Mouse (Mus musculus) liver, embryonic 14.5 days (tissue): ENCODE measurements at regions not wholly inside any gene's neighbourhood (a gene's known extent, or its start where the extent isn't known, plus 50 kb on each side); places are given as distances from the start of the nearest gene placed in this dataset.

ENCODE experiments used
- ATAC-seq: fragments of 200-750 bp; cut with Nextera tagmentation; 2 replicates; pipeline ENCODE4 v1.8.0; 2017; ENCODE audit warnings: moderate number of reproducible peaks, mild to moderate bottlenecking, moderate library complexity; ENCODE audit not compliant: insufficient read depth
- DNase-seq, 3 experiments: peaks; one replicate each; pipeline ENCODE4 v3.0.0-alpha.2; 2012 to 2013; ENCODE audit warnings: low read depth in 3 of 3, low spot score in 3 of 3
- H3K27ac ChIP-seq: fragments of 300-500 bp; sonication (generic); 2 replicates; pipeline ENCODE4 v1.5.1; 2014; ENCODE audit warnings: moderate library complexity, mild to moderate bottlenecking, control low read depth, inconsistent platforms
- H3K27me3 ChIP-seq: fragments of 300-500 bp; sonication (generic); 2 replicates; pipeline ENCODE4 v1.6.1; 2014; ENCODE audit warnings: mild to moderate bottlenecking, low read length, moderate library complexity; ENCODE audit not compliant: control insufficient read depth, insufficient read depth
- H3K36me3 ChIP-seq: fragments of 300-500 bp; sonication (generic); replicated peaks from 2 replicates; pipeline ENCODE4 v1.6.1; 2014; ENCODE audit warnings: low read depth; ENCODE audit not compliant: control insufficient read depth, insufficient read depth
- H3K4me1 ChIP-seq, 2 experiments: fragments of 200-500 bp in 1 of 2; fragments of 300-500 bp in 1 of 2; sonication (generic) in 1 of 2; replicated peaks; 2 replicates each; pipeline ENCODE4 v1.6.1; 2012 to 2014; ENCODE audit warnings: antibody characterized with exemption in 1 of 2, inconsistent platforms in 1 of 2, low read length in 1 of 2; ENCODE audit not compliant: control insufficient read depth in 2 of 2, insufficient read depth in 2 of 2
- H3K4me2 ChIP-seq: fragments of 300-500 bp; sonication (generic); 2 replicates; pipeline ENCODE4 v1.6.1; 2014; ENCODE audit warnings: low read depth, mild to moderate bottlenecking, control low read depth, moderate library complexity
- H3K4me3 ChIP-seq, 2 experiments: fragments of 200-500 bp in 1 of 2; fragments of 300-500 bp in 1 of 2; sonication (generic) in 1 of 2; 2 replicates each; pipeline ENCODE4 v1.5.1; 2012 to 2014; ENCODE audit warnings: low read depth in 2 of 2, low read length in 2 of 2, mild to moderate bottlenecking in 2 of 2, control low read depth in 1 of 2, inconsistent platforms in 1 of 2, moderate library complexity in 1 of 2; ENCODE audit not compliant: insufficient read depth in 1 of 2
- H3K9ac ChIP-seq: fragments of 300-500 bp; sonication (generic); replicated peaks from 2 replicates; pipeline ENCODE4 v1.6.1; 2014; ENCODE audit warnings: mild to moderate bottlenecking, control low read depth, moderate library complexity
- H3K9me3 ChIP-seq: fragments of 300-500 bp; sonication (generic); 2 replicates; pipeline ENCODE4 v1.6.1; 2016; ENCODE audit warnings: low read length, mixed read lengths; ENCODE audit not compliant: control insufficient read depth
- CTCF ChIP-seq: IDR thresholded peaks from 2 replicates; pipeline ENCODE4 v1.5.1; 2016; ENCODE audit warnings: antibody characterized with exemption, low read depth, control low read depth
- EP300 ChIP-seq: IDR thresholded peaks from 2 replicates; pipeline ENCODE4 v1.6.1; 2016; ENCODE audit warnings: antibody characterized with exemption, low read depth
- WGBS: fragments of 180-500 bp; shearing (Covaris S2); extraction: QIAGEN DNeasy Blood & Tissue Kit; methylation state at CpG from one replicate; pipeline ENCODE4 v1.1.7; 2014; ENCODE audit not compliant: insufficient replicate concordance; 5-methylcytosine and 5-hydroxymethylcytosine counted together

- no peak for TF ChIP-seq CTCF
- TF ChIP-seq EP300 = no peak
- Histone ChIP-seq H3K4me3 (no peak overlapping the region), H3K27ac (no peak overlapping the region), H3K9me3 (no peaks in the 10 kb centered on the region), H3K36me3 (no peaks in the 10 kb centered on the region), H3K4me2 (no peak overlapping the region), H3K4me1 (no peaks in the 10 kb centered on the region), H3K9ac (no peak overlapping the region), H3K27me3 (no peaks in the 10 kb centered on the region)
- ATAC-seq (no peak), DNase-seq (no peak)
- 42% methylated on average over 1 of the region's 1 CpGs for WGBS
Measured at GRCm38 (mm10) chr12:27552809-27553208, 210.4 kb upstream of the Sox11 start.

DNA sequence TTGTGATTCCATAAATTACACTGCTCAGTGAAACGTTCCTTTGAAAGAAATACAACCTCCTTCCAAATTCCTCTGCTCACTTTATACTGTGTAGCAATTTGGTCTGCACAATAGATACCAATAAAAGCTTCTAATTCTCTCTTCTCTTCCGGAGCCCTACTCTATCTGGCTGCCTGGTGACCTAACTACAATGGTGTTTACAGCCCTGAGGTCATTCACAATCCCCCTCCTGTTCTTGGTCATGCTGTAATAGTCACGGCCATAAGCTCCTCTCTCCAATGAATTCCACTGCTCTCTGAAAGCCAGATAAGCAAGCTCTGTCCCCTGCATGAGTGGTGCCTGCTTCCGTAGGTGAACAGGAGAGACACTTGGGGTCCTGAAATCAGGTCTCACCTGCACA lies 195.8 kb upstream of the Sox11 start:
- Histone ChIP-seq H3K4me3 (no peak overlapping the region), H3K9ac (no peak overlapping the region), H3K27ac (no peak overlapping the region), H3K4me2 (no peak overlapping the region), H3K9me3 (no peaks in the 10 kb centered on the region), H3K27me3 (no peaks in the 10 kb centered on the region), H3K36me3 (no peaks in the 10 kb centered on the region), H3K4me1 (no peaks in the 10 kb centered on the region)
- no peak for DNase-seq
- TF ChIP-seq EP300 (no peak), CTCF (no peak)
- no peak for ATAC-seq
- WGBS = 34% methylated on average over 4 of the region's 4 CpGs

DNA sequence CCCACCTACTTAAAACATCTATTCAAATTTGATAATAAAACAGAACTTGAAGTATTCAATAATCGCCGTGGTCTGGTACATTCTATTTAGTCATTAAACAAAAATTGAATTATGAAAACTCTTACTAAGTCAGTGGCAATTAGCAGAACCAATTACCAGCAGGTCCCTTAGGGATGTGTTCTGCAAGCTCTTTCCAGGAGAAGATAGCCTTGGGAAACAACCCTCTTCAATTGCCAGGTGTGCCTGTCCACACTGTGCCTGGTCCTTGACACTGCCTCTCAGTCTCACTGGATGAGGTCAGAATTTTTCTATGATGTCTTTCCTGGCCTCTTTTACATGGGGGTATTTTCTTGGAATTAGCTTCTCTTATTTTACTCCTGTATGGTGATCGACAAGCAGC lies 195.1 kb upstream of the Sox11 start:
- DNase-seq (no peak), ATAC-seq (no peak)
- Histone ChIP-seq H3K9ac (no peak overlapping the region), H3K27ac (no peak overlapping the region), H3K4me1 (no peaks in the 10 kb centered on the region), H3K4me2 (no peak overlapping the region), H3K9me3 (no peaks in the 10 kb centered on the region), H3K36me3 (no peaks in the 10 kb centered on the region), H3K27me3 (no peaks in the 10 kb centered on the region), H3K4me3 (no peak overlapping the region)
- WGBS = 74% methylated on average over 3 of the region's 3 CpGs
- TF ChIP-seq CTCF (no peak), EP300 (no peak)

DNA sequence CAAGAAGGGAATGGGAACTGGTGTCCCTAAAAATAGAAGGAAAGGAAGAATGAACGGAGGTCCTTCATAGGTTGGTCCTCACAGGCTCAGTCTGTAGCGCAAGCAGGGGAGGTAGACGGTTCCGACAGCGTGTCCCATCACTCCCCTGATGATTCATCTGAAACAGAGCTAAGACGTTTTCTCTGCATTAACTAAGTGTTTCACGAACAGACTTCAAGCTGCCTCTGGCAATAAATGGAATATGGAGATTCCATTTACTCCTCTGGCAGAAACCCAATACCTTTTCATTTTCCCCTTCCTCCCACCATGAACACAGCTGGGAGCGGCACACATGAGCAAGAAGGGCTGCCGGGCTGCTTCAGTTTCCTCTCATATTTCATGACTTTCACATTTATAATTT lies 194.6 kb upstream of the Sox11 start:
- H3K27ac ChIP-seq = no peak overlapping the region
- H3K4me3 ChIP-seq = no peak overlapping the region
- 57% methylated on average over 9 of the region's 9 CpGs for WGBS
- TF ChIP-seq CTCF (no peak), EP300 (no peak)
- no peak overlapping the region for H3K9ac ChIP-seq
- H3K36me3 ChIP-seq = no peaks in the 10 kb centered on the region
- no peaks in the 10 kb centered on the region for H3K4me1 ChIP-seq
- ATAC-seq (no peak), DNase-seq (no peak)
- no peaks in the 10 kb centered on the region for H3K27me3 ChIP-seq
- no peak overlapping the region for H3K4me2 ChIP-seq
- no peaks in the 10 kb centered on the region for H3K9me3 ChIP-seq

GRCm38 (mm10) chr12:27525604-27526003 lies 183.2 kb upstream of the Sox11 start:
- no peak overlapping the region for H3K27ac ChIP-seq
- no peaks in the 10 kb centered on the region for H3K36me3 ChIP-seq
- no peak overlapping the region for H3K4me3 ChIP-seq
- no peak overlapping the region for H3K9ac ChIP-seq
- H3K9me3 ChIP-seq = no peaks in the 10 kb centered on the region
- H3K4me1 ChIP-seq = no peaks in the 10 kb centered on the region
- WGBS = 33% methylated on average over 2 of the region's 2 CpGs
- no peaks in the 10 kb centered on the region for H3K27me3 ChIP-seq
- TF ChIP-seq EP300 (no peak), CTCF (no peak)
- DNase-seq (no peak), ATAC-seq (no peak)
- no peak overlapping the region for H3K4me2 ChIP-seq
